Mouse (Mus musculus): ENCODE measurements at regions not wholly inside any gene's neighbourhood (a gene's known extent, or its start where the extent isn't known, plus 50 kb on each side); places are given as distances from the start of the nearest gene placed in this dataset.

DNA sequence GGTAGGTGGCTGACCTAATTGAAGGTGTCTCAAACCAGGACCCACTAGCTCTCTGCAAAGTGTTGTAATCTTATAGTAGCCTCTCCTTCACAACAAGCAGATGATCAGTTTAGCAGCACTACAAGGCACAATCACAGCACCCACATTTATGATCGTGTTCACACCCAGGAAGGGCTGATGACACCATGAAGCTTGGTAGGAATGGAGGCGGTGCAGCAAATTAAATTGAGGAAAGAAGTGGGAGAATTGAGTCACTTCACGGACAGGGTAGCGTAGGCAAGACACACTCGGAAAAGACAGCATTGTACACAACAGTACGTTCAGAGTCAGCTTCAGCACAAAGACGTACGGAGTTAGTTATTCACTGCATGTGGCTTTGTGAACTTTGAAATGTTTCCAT, 94.4 kb upstream of the Serp2 start:
- DNase-seq (ENCODE audit: low spot score in 2 of 2), result no peak

DNA sequence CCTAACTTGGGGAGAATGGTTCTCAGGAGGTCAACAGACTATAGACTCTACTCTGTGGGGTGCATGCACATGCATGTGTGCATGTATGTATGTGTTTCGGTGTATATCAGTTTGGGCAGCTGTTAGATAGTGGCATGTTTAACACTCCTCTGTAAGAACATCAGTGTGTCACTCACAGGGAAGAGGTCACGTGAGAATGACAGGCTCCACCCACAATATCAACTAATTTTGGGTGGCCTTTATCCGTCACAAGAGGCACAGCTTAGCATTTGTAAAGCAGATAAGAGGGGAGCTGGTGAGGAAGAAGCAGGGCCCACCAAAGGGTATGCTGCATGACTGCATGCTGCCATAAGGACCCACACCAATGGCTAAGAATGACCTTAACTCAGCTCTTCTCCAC, 93.2 kb upstream of the Serp2 start:
- no peak for DNase-seq (ENCODE audit: low spot score in 2 of 2)

DNA sequence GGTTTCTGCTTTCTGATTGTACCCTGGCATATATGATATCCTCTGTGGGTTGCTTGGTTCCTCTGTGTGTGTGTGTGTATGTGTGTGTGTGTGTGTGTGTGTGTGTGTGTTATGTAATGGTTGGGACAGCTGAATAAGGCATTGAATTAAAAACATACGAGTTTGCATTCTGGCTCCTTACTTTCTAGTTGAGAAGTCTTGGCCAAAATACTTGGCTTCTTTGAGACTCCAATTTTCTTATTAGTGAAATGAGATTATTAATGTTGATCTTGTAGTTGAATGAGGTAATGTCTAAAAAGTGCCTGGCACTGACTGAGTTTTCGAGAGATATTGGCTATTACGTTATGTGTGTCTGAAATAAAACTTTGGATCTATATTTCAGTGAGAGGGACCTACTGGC, 88.0 kb upstream of the Serp2 start:
- DNase-seq (ENCODE audit: low spot score in 2 of 2), result no peak

DNA sequence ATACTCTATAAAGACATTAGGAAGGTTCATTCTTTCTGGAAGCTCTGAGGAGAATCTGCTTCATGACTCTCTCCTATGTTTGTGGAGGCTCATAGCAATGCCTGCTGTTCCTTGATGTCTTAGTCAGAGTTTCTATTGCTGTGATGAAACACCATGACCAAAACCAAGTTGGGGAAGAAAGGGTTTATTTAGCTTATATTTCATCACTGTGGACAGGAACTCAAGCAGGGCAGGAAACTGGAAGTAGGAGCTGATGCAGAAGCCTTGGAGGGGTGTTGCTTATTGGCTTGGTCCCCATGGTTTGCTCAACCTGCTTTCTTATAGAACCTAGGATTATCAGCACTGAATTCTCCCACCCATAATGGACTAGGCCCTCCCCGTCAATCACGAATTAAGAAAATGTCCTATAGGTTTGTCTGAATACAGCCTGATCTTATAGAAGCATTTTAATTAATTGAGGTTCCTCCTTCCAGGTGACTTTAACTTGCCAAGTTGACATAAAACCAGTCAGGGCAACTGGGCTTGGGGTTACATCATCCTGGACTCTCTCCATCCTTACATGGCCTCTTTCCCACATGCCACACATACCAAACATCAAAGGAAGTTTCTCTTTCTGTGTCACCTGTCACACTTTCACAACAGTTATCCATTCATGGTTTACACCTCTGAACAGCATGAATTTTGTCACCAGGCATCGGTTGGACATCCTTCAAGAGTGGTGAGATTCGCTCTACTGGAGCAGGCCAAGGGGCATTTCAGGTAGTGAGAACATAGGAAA, 85.3 kb upstream of the Serp2 start:
- no peak for DNase-seq (ENCODE audit: low spot score in 2 of 2)

DNA sequence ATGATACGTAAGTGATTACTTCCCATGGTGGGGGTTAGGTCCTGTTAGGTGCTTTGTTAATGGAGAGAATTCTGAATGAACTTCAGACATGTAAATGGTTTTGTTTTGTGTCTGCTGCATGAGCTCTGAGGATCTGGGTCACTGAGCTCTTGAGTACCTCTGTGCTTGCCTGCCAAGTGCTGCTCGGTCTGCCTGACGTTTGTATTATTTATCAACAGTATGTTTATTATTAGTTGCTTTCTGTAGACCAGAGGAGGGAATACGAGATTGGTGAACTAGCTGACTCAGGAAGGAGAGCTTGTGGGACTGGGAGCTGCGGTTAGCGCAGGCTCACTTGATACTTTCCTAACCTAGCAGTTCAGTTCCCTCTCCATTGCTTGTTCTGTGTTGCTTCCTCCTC, 76.5 kb upstream of the Serp2 start:
- no peak for DNase-seq (ENCODE audit: low spot score in 2 of 2)

DNA sequence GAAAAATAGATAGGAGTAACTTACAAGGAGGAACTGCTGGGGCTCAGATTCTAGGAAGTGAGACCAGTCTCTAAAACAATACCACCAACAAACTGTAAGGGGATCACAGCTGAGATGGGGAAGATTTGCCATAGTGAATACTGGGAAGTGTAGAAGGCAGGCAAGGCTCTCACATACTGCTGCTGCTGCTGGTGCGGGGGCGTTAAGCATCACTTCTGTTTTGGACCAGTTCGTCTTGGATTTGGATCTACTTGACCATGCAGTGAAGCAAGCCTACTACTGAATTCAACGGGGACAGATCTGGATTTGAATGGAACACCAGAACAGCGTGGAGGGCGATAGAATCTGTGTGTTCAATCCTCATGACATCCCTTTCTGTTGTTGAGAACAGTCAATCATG, 76.1 kb upstream of the Serp2 start:
- DNase-seq (ENCODE audit: low spot score in 2 of 2), result no peak

DNA sequence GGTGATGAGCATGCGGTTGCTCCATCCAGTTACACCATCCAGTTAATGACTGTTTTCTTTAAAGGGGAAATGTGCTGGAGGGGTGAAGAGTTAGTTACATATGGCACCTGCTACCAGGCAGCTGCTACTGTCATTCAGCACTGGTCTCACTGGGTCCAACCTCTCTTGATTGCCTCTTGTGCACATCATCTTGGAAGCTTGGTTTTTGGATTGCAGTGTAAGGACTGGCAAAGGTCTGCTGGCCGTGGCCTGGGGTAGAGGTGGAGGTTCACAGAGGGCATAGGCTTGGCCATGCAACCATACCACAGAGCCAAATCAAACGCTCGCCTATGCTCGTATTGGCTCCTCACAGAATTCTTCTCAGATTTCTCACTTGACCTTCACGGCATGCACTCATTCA, 75.1 kb upstream of the Serp2 start:
- no peak for DNase-seq (ENCODE audit: low spot score in 2 of 2)

DNA sequence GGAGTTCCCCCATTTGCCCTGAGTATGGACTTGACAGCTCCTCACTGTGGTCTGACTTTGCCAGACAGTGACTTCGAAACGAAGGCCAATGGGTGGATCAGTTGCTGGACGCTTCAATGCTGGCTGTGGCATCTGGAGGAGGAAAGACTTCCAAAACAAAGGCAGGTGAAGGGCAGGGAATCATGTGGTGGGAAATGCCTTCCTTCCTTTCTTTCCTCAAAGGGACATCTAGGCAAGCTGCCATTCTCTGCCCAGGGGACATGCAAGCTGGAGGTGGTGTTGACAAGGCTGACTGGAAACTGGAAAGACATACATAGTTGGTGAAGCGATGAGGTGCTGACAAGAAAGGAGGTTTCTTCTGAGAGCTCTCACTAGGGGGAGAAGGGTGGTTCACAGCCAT, 74.5 kb upstream of the Serp2 start:
- DNase-seq (ENCODE audit: low spot score in 2 of 2), result no peak

DNA sequence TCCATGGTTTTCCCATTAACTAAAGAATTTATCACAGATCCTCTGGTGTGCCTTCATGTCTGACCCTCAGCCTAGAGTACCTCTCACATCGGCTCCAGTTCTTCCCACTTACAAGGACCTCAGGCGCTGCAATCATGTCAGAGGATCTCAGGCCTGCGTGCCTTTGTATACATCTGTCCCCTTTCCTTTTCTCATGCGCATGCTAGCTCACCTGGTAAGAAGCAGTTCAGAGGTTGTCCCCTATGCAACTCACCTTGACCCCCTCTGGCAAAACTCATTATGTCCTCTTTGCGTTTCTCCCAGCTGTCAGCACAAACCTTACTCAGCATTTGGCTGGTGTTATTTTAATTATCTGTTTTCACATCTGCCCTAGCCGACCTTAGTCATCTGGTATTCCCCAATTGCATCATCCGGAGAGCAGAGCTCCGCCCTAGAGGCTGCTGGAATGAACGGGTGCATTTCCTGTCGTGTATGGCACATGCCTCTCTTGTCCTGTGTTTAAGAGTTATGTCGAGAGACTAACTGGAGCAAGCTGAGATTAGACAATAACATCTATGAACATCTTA, 73.3 kb upstream of the Serp2 start:
- no peak for DNase-seq (ENCODE audit: low spot score in 2 of 2)

DNA sequence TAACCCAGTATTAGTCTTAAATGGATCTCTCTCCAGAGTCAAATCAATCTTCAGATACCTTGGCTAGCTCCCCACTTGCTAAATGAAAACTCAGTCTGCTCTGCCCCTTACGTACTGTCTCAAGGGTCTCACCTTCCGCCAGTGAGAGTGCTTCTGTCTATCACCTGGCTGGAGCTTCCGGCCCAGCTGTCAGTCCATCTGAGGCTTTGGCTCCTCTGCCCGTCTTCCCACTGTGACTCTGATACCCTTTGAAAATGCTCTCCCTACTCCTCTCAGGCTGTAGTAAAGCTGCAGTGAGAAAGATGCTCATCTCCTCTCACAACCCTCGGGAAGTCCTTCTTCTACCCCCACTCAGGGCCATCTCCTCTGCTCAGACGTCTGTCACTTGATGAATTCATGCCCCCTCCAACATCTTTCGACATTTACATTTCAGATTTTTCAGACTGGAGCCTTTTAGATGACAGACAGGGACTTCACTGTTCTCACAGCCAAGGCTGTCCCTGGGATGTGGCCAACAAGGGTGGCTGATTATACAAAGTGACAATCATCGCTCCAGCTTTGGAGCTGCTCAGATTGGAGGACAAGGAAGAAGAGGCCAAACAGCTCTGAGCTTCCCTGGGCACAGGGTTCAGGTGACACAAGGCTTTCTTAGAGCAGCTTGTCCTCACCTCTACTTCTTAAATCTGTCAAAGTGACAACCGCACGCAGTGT, 71.6 kb upstream of the Serp2 start:
- no peak for DNase-seq (ENCODE audit: low spot score in 2 of 2)

DNA sequence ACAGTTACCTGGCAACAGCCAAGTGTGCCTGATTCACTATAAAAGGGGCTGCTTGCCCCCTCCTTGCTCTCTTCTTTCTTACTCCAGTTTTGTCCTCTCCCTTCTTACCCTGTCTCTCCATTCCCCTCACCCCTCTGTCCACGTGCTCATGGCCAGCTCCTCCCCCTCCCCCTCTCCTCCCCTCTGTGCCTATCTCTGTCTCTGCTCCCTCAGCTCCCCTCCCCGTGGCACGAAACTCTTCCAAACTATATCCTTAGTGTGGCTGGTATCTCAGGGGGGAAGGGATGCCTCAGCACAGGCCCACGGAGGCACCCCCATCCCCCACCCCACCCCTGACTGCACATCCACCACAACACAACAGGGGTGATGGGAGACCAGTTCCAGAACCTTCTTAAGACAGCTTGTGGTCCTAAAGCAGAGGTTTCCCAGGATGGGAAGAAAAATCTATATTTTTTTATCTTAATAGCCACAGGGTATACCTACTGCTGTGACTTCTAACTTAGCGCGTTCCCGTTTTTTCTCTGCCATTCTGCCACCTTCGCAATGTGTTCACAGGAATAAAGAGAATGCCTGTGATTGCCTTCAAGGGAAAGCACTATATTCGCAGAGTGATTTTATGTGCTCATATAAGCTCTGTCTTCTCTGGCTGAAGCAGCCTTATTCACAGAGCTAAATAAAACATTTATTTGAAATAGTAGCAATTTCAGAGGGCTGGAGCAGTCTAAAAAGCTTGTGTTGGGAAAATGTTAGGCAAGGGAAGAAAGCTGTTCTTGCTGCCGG, 69.1 kb upstream of the Serp2 start:
- no peak for DNase-seq (ENCODE audit: low spot score in 2 of 2)

DNA sequence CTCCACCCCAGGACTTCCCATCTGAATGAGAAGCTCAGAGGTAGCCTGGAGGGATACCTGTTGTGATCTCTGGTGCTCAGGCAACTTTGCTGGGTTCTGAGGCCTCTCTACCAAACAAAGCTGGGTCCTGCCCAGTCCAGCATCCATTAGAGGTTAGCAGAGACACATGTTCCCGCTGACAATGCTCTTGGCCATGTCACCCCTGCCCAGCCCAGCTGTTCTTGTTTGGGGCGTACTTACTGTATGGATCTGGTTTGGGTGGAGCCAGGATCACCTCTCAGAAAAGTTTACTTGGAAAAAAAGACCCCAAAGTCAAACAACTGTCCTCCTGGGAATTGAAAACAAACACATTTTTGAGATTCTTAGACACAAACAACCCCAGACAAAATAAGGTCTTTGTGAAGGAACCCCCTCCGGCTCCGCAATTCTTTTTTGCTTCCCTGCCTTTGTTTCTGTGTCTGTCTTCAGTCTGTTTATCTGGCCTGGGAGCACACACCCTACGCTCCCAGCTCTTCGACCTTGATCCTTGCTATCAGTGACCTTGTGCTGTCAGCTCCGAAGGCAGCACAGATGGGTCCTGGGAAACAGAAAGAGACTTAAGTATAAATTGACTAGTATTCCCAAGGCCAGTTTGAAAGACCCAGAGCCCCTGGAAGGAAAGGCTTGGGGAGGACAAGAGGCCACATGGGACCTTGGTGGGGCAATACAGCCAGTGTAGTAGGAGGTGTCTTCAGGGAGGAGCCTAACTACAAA, 68.1 kb upstream of the Serp2 start:
- DNase-seq (ENCODE audit: low spot score in 2 of 2), result no peak

DNA sequence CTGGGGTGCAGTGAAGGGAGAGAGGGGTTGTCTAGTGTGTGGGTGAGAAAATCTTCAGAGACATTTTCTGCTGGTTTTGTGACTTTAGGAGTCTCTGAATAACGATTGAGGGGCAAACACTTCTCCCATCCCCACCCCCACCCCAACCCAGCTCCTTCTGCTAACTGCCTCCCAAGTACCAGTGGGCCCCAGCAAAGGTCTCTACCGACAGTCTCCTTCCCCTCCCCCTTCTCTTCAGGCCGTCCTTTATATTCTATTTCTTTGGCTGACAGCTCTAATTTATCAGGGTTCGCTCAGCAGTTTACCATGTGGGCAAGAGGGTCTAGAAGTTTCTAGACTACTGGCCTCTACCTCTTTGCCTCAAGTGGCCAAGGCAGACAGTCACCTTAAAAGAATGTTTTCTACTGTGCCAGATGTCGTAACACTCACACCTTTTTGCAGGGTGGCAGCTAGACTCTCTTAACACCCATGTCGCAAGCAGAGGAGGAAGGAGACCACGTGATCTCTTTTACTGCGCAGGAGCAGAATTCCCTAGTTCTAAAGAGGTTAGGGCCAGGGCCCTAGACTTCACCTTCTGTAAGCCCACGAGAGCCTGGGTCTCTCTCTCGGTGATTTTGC, 66.8 kb upstream of the Serp2 start:
- DNase-seq (ENCODE audit: low spot score in 2 of 2), result no peak

DNA sequence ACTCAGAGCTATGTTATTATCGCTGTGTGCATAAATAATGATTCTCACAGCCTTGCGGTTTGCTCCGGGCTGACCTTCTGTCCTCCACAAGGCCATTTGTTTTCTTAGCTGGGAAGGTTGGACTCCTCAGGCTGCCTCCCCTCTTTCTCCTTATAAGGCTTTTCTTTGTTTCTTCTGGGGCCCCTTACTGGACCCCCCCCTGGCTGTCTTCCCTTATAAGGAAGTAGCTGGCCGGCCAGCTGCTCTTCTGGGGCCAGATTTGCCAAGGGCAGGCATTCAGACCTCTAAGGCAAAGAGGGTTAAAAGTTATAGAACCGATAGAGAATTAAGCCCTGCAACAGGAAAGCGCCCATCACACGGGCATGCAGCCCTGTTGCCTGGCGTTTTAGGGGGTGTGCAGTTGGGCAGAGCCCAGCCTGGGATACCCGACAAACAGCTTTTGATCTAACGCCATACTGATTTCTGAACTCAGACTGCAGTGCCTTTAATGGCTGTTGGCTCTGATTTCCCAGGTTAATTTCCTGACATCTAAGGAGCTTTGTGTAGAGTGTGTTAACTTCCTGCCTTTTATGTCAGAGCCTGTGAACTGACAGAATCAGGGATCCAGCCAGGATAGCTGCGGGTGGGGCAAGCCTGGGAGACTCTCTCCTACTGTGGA, 66.1 kb upstream of the Serp2 start:
- DNase-seq (ENCODE audit: low spot score in 2 of 2), result no peak

DNA sequence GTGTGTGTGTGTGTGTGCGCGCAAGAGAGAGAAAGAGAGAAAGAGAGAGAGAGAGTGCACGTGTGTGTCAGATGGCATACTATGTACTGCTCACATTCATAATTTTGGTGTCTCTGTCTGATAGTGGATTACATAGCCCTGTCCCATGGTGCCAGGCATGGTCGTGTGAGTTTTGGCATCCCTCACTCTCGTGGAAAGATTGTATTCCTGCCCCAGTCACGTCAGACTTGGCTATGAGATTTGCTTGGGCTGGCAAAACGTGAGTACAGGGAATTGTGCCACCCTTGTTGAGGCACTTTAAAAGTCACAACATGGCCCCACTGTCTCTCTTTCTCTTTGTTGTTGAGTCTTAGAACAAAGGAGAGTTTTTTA, 62.3 kb upstream of the Serp2 start:
- DNase-seq (ENCODE audit: low spot score in 2 of 2), result no peak

DNA sequence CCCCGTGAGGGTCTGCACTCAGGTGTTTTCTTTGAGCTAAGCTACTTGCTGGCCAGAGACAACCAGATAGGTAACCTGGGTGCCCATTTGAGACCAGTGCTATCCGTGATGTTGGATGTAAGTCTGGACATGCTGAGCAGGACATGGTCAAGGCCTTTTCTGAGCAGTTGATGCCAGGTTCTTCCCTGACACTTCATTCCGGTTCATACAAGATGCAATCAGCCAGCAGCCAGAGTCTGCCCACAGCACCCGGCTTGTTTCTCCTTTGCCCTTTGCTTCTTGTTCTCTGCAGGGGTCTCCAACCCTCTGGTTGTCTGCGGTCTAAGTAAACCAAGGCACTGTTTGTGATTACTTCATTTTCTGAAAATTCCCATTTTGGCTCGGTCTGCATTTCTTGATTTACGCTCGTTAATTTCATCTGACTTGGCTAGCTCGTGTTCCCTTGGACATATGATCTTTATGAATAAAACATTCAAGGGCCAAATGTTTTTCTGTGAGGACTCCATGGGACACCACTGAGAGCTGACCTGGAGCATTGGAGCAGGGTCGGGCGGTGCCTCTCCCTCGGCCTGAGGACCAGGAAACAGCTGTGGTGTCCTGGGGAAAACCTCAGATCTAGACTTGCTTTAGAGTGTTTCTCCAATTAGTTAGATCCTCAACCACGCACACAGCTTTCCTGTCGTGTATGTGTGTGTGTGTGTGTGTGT, 61.8 kb upstream of the Serp2 start:
- no peak for DNase-seq (ENCODE audit: low spot score in 2 of 2)

DNA sequence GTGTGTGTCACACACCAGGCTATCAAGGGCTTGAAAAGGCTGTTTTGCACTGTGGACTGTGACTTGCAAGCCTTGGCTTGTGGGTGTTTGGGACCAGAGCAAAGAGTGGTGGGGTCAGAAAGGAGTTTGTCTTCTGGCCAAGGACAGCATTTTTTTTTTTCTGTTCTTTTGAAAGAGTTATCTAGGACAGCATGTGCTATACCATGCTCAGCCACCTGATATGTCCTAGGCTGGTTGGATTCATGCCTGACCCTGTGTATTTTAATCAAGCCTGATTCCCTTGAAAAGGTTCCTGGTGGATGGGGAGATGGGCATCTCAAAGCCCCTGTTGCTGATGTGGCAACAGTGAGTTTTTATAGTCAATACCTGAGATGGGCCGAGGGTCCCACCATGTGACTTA, 61.2 kb upstream of the Serp2 start:
- no peak for DNase-seq (ENCODE audit: low spot score in 2 of 2)

DNA sequence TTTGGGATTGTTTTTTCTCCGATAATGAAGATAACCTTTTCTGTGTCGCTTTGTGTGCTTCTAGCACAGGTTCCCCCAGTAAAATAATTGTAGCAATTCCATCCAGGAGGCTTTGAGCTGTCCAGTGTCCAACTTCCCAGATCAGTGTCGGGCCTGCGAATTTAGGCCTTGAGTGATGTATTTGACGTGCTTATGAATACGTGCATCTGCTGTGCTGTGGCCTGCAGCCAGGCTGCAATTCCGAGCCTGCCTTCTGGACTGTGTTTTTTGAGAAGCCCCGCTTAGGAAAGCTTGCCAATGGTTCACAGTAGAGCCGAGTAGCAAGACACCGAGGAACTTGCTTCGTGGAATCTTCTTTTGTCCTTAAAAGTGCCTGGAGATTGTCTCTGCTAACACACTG, 60.8 kb upstream of the Serp2 start:
- DNase-seq (ENCODE audit: low spot score in 2 of 2), result no peak

DNA sequence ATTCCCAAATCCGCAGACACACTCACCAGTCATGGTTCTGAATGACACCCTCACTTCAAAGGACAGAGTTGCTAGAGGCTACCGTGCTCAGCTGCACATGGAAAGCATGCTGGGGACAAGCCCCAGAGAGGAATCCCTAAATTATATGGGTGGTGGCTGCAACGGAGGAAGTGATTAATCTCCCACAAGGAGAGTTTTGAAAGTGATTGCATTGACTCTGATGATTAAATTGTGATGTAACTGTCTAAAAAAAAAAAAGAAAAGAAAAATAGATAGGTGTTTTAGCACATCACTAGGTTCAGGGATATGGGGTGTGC, 59.6 kb upstream of the Serp2 start:
- DNase-seq (ENCODE audit: low spot score in 2 of 2), result no peak
